Mouse (Mus musculus): ENCODE measurements around the gene Haus4.

GRCm38 (mm10) chr14:54594055-54594454 lies 39.6 kb upstream of the Haus4 start:
- TF ChIP-seq EP300 (IDR thresholded peaks at IDR 0.05; ENCODE audit: low read depth in 1 of 2, low read length in 2 of 2) (no peak), KAT2A (conservative IDR thresholded peaks at IDR 0.05; ENCODE audit: low read depth, low read length) (no peak), JUND (IDR thresholded peaks at IDR 0.05; ENCODE audit: low read depth, low read length) (no peak), CTCF (IDR thresholded peaks at IDR 0.05 in 2 of 3, conservative IDR thresholded peaks at IDR 0.05 in 1 of 3; ENCODE audit: control insufficient read depth in 1 of 3, insufficient read depth in 1 of 3, low read depth in 2 of 3, low read length in 3 of 3, poor library complexity in 1 of 3, severe bottlenecking in 1 of 3) (peak in 2 of 3 experiments; percentile 40; a peak in 5 of 6 replicates), MAX (IDR thresholded peaks at IDR 0.05; ENCODE audit: low read length) (no peak), ZNF384 (IDR thresholded peaks at IDR 0.05; ENCODE audit: low read depth, low read length) (no peak), TBP (IDR thresholded peaks at IDR 0.05; ENCODE audit: low read depth, low read length) (no peak), NRF1 (IDR thresholded peaks at IDR 0.05; ENCODE audit: insufficient read depth, low read depth, low read length, poor library complexity, severe bottlenecking) (no peak), POLR2A (IDR thresholded peaks at IDR 0.05; ENCODE audit: control insufficient read depth in 1 of 2, insufficient read depth in 1 of 2, low read depth in 1 of 2, low read length in 2 of 2, poor library complexity in 1 of 2) (no peak), TCF12 (IDR thresholded peaks at IDR 0.05; ENCODE audit: low read depth, low read length) (no peak), USF1 (IDR thresholded peaks at IDR 0.05; ENCODE audit: low read depth, low read length) (no peak), SIN3A (IDR thresholded peaks at IDR 0.05; ENCODE audit: low read length) (no peak), MAFK (IDR thresholded peaks at IDR 0.05; ENCODE audit: borderline replicate concordance, low read depth, low read length) (no peak), CHD2 (IDR thresholded peaks at IDR 0.05; ENCODE audit: low read length) (no peak)

Data from MEL (cell line).